Mouse (Mus musculus) layer of hippocampus, postnatal 14 days (tissue): ENCODE measurements around the gene H2-Q4. TPM values are rescaled to one million over a fixed set of nuclear protein-coding genes. Genes with fewer than 3 reads are reported as not detected.
"Not testable (repeated sequence)": the region's sequence is repeated elsewhere in the genome, so short reads cannot be mapped to it uniquely, and the experiment has no call there.

Experiments used
- DNase-seq, 2 experiments: peaks; one replicate each; pipeline ENCODE4 v3.0.0; 2021 to 2022; ENCODE audit warnings: low spot score in 2 of 2, mixed read lengths in 1 of 2
- total RNA-seq, 2 experiments: library from RNA; stranded (reverse); gene quantifications; 2 replicates each; pipeline ENCODE4 v1.2.3; 2021

The H2-Q4 gene
- total RNA-seq, 2 experiments from 2014 or later: 1.1 to 1.8 TPM

GRCm38 (mm10) chr17:35419564-35419963 is 40.1 kb downstream of the H2-Q4 start:
- DNase-seq: not testable (repeated sequence)

- DNase-seq: not testable (repeated sequence)
These were observed 40.9 kb downstream of the H2-Q4 start for GRCm38 (mm10) chr17:35420206-35420810.

- DNase-seq: not testable (repeated sequence)
These were observed 41.9 kb downstream of the H2-Q4 start for GRCm38 (mm10) chr17:35421331-35421730.

- not testable (repeated sequence) for DNase-seq
These were observed 42.9 kb downstream of the H2-Q4 start for GRCm38 (mm10) chr17:35422360-35422759.

GRCm38 (mm10) chr17:35423131-35423810 is 43.9 kb downstream of the H2-Q4 start:
- not testable (repeated sequence) for DNase-seq

- not testable (repeated sequence) for DNase-seq
These were observed 44.7 kb downstream of the H2-Q4 start for GRCm38 (mm10) chr17:35424106-35424505.

GRCm38 (mm10) chr17:35424624-35425416 is 45.4 kb downstream of the H2-Q4 start, which contains the start of gene H2-Q6:
H2-Q6 (plus strand) TSS chr17:35424850.
- not testable (repeated sequence) for DNase-seq

GRCm38 (mm10) chr17:35425474-35425873 is 46.1 kb downstream of the H2-Q4 start:
- DNase-seq: not testable (repeated sequence)

- DNase-seq: not testable (repeated sequence)
These were observed 49.5 kb downstream of the H2-Q4 start for GRCm38 (mm10) chr17:35428883-35429282.

GRCm38 (mm10) chr17:35430671-35431070 is 51.3 kb downstream of the H2-Q4 start:
- DNase-seq: not testable (repeated sequence)

GRCm38 (mm10) chr17:35432167-35432566 is 52.8 kb downstream of the H2-Q4 start:
- not testable (repeated sequence) for DNase-seq

- DNase-seq: not testable (repeated sequence)
These were observed 55.4 kb downstream of the H2-Q4 start for GRCm38 (mm10) chr17:35434836-35435235.

Other genes starting within 250 kb of the H2-Q4 start
- gene Apom, start 247.6 kb upstream of the H2-Q4 start, total RNA-seq: not detected
- gene Bag6, start 244.4 kb upstream of the H2-Q4 start, total RNA-seq: 100 to 1,000 TPM; 289 TPM
- 100 to 1,000 TPM; 305 to 314 TPM for gene Prrc2a, start 214.7 kb upstream of the H2-Q4 start, total RNA-seq
- 10 to 100 TPM in 1 of 2 experiments, 1 to 10 TPM in 1; 9.9 to 10.4 TPM for gene Aif1, start 203.5 kb upstream of the H2-Q4 start, total RNA-seq
- 10 to 100 TPM in 1 of 2 experiments, 1 to 10 TPM in 1; 8.2 to 12.1 TPM for gene Lst1, start 191.2 kb upstream of the H2-Q4 start, total RNA-seq
- 1 to 10 TPM in 1 of 2 experiments, under 1 TPM in 1; 0.55 to 1.0 TPM for gene Ltb, start 185.2 kb upstream of the H2-Q4 start, total RNA-seq
- under 1 TPM in 1 of 2 experiments, not detected in 1; 0.31 TPM for gene Tnf, start 177.6 kb upstream of the H2-Q4 start, total RNA-seq
- 1 to 10 TPM in 1 of 2 experiments, under 1 TPM in 1; 0.62 to 1.1 TPM for gene Lta, start 174.3 kb upstream of the H2-Q4 start, total RNA-seq
- gene Gm16181, start 158.8 kb upstream of the H2-Q4 start, total RNA-seq: not detected
- 100 to 1,000 TPM; 485 to 488 TPM for gene Atp6v1g2, start 146.0 kb upstream of the H2-Q4 start, total RNA-seq
- 10 to 100 TPM; 13.2 to 14.5 TPM for gene Nfkbil1, start 143.8 kb upstream of the H2-Q4 start, total RNA-seq
- gene Ddx39b, start 137.9 kb upstream of the H2-Q4 start, total RNA-seq: 100 to 1,000 TPM; 234 to 244 TPM
- gene H2-D1, start 116.9 kb upstream of the H2-Q4 start, total RNA-seq: 10 to 100 TPM; 14.5 to 14.8 TPM
- under 1 TPM; 0.21 to 0.25 TPM for gene H2-Q1, start 59.2 kb upstream of the H2-Q4 start, total RNA-seq
- gene H2-Q2, start 37.4 kb upstream of the H2-Q4 start, total RNA-seq: under 1 TPM; 0.52 to 0.74 TPM
- not detected for gene H2-Q6, start 45.2 kb downstream of the H2-Q4 start, total RNA-seq
- under 1 TPM; 0.41 to 0.43 TPM for gene H2-Q7, start 59.5 kb downstream of the H2-Q4 start, total RNA-seq
- gene H2-Q10, start 90.5 kb downstream of the H2-Q4 start, total RNA-seq: not detected
- under 1 TPM in 1 of 2 experiments, not detected in 1; 0.48 TPM for gene Pou5f1, start 126.4 kb downstream of the H2-Q4 start, total RNA-seq
- gene Tcf19, start 137.2 kb downstream of the H2-Q4 start, total RNA-seq: 1 to 10 TPM; 5.3 to 6.5 TPM
- gene Cchcr1, start 137.5 kb downstream of the H2-Q4 start, total RNA-seq: 1 to 10 TPM; 6.1 to 6.5 TPM
- under 1 TPM in 1 of 2 experiments, not detected in 1; 0.55 TPM for gene Psors1c2, start 153.6 kb downstream of the H2-Q4 start, total RNA-seq
- under 1 TPM; 0.14 to 0.44 TPM for gene Cdsn, start 172.5 kb downstream of the H2-Q4 start, total RNA-seq
- not detected for gene 2300002M23Rik, start 187.8 kb downstream of the H2-Q4 start, total RNA-seq
- not detected for gene Sfta2, start 221.9 kb downstream of the H2-Q4 start, total RNA-seq
- not detected for gene Gm9573, start 247.0 kb downstream of the H2-Q4 start, total RNA-seq